Mouse (Mus musculus) hindbrain, embryonic 12.5 days (tissue): ENCODE results near the gene Gng3. TPM values are rescaled to one million over a fixed set of nuclear protein-coding genes. Genes with fewer than 3 reads are reported as not detected.

Experiments used
- ATAC-seq: fragments of 200-750 bp; cut with Nextera tagmentation; 2 replicates; pipeline ENCODE4 v1.8.0; 2017; ENCODE audit warnings: moderate TSS enrichment; ENCODE audit not compliant: low FRiP score
- H3K27ac ChIP-seq: fragments of 300-500 bp; sonication (generic); 2 replicates; pipeline ENCODE4 v1.5.1; 2016; ENCODE audit warnings: mild to moderate bottlenecking
- H3K27me3 ChIP-seq: fragments of 300-500 bp; sonication (generic); 2 replicates; pipeline ENCODE4 v1.6.1; 2016; ENCODE audit warnings: mild to moderate bottlenecking
- H3K36me3 ChIP-seq: fragments of 300-500 bp; sonication (generic); 2 replicates; pipeline ENCODE4 v1.6.1; 2016; ENCODE audit warnings: mild to moderate bottlenecking
- H3K4me1 ChIP-seq: fragments of 300-500 bp; sonication (generic); 2 replicates; pipeline ENCODE4 v1.6.1; 2016
- H3K4me2 ChIP-seq: fragments of 300-500 bp; sonication (generic); replicated peaks from 2 replicates; pipeline ENCODE4 v1.6.1; 2016; ENCODE audit warnings: mild to moderate bottlenecking
- H3K4me3 ChIP-seq: fragments of 300-500 bp; sonication (generic); 2 replicates; pipeline ENCODE4 v1.5.1; 2016; ENCODE audit warnings: mild to moderate bottlenecking
- H3K9ac ChIP-seq: fragments of 300-500 bp; sonication (generic); 2 replicates; pipeline ENCODE4 v1.6.1; 2016; ENCODE audit warnings: mild to moderate bottlenecking, moderate library complexity
- H3K9me3 ChIP-seq: fragments of 300-500 bp; sonication (generic); replicated peaks from 2 replicates; pipeline ENCODE4 v1.6.1; 2016; ENCODE audit warnings: mild to moderate bottlenecking
- WGBS: fragments of 180-500 bp; shearing (Covaris S2); methylation state at CpG from one replicate; pipeline ENCODE4 v1.1.7; 2016; 5-methylcytosine and 5-hydroxymethylcytosine counted together
- polyA plus RNA-seq: library from polyadenylated mRNA; unstranded; fragments of >200 nt; fragmentation: Nextera tagmentation; extraction: Ambion mirVana; gene quantifications from 2 replicates; pipeline ENCODE4 v1.2.1, GENCODE M21; 2016

The Gng3 gene
- polyA plus RNA-seq, 1 experiment from 2014 or later = 171 TPM

GRCm38 (mm10) chr19:8819596-8820423 lies 19.2 kb downstream of the Gng3 start, which contains the start of gene Hnrnpul2:
TSS of gene Hnrnpul2 (plus strand) at chr19:8820010.
- Histone ChIP-seq H3K4me3 (peak within 1 kb of the TSS; percentile 98), H3K27me3 (no peaks in the 10 kb centered on the region), H3K9me3 (no peaks in the 10 kb centered on the region), H3K27ac (peak within 1 kb of the TSS; percentile 99), H3K4me2 (peak within 1 kb of the TSS; percentile 97), H3K36me3 (peaks cover 36% of the 10 kb centered on the region), H3K9ac (peak within 1 kb of the TSS; percentile 98), H3K4me1 (peaks cover 48% of the 10 kb centered on the region)
- ATAC-seq = peak; percentile 97
- WGBS = under 1% methylated on average over 82 of the region's 83 CpGs

GRCm38 (mm10) chr19:8818801-8819595 lies 20.0 kb downstream of the Gng3 start, which contains the start of gene Ttc9c:
TSS of gene Ttc9c (minus strand) at chr19:8819333.
- WGBS = under 1% methylated on average over 33 of the region's 33 CpGs
- H3K4me1 ChIP-seq = peaks cover 48% of the 10 kb centered on the region
- peak within 1 kb of the TSS; percentile 98 for H3K9ac ChIP-seq
- peak within 1 kb of the TSS; percentile 99 for H3K27ac ChIP-seq
- peak; percentile 96 for ATAC-seq
- no peaks in the 10 kb centered on the region for H3K9me3 ChIP-seq
- peaks cover 34% of the 10 kb centered on the region for H3K36me3 ChIP-seq
- H3K27me3 ChIP-seq = no peaks in the 10 kb centered on the region
- peak within 1 kb of the TSS; percentile 97 for H3K4me2 ChIP-seq
- H3K4me3 ChIP-seq = peak within 1 kb of the TSS; percentile 98

GRCm38 (mm10) chr19:8818301-8818798 lies 20.6 kb downstream of the Gng3 start:
- Histone ChIP-seq H3K27me3 (no peaks in the 10 kb centered on the region), H3K27ac (peak overlapping the region; percentile 99), H3K4me3 (peak overlapping the region; percentile 98), H3K9ac (peak overlapping the region; percentile 89), H3K9me3 (no peaks in the 10 kb centered on the region), H3K4me1 (peaks cover 48% of the 10 kb centered on the region), H3K36me3 (peaks cover 35% of the 10 kb centered on the region), H3K4me2 (peak overlapping the region; percentile 97)
- ATAC-seq = no peak
- WGBS = 36% methylated on average over 14 of the region's 14 CpGs

GRCm38 (mm10) chr19:8817001-8817400 lies 22.0 kb downstream of the Gng3 start:
- WGBS = 81% methylated on average over 3 of the region's 3 CpGs
- no peak overlapping the region for H3K27ac ChIP-seq
- H3K4me3 ChIP-seq = no peak overlapping the region; the same call in 1 of the 2 replicates
- H3K4me1 ChIP-seq = peaks cover 34% of the 10 kb centered on the region
- H3K9ac ChIP-seq = peak overlapping the region; percentile 37; the same call in 1 of the 2 replicates
- peaks cover 41% of the 10 kb centered on the region for H3K36me3 ChIP-seq
- no peaks in the 10 kb centered on the region for H3K9me3 ChIP-seq
- H3K27me3 ChIP-seq = no peaks in the 10 kb centered on the region
- H3K4me2 ChIP-seq = peak overlapping the region; percentile 23
- ATAC-seq = no peak

- Histone ChIP-seq H3K9me3 (no peaks in the 10 kb centered on the region), H3K27me3 (no peaks in the 10 kb centered on the region), H3K4me2 (no peak overlapping the region), H3K27ac (no peak overlapping the region), H3K4me1 (peaks cover 28% of the 10 kb centered on the region), H3K9ac (no peak overlapping the region), H3K4me3 (no peak overlapping the region), H3K36me3 (peaks cover 49% of the 10 kb centered on the region)
- no peak for ATAC-seq
- 81% methylated on average over 11 of the region's 11 CpGs for WGBS
Observed at GRCm38 (mm10) chr19:8815812-8816211, 23.2 kb downstream of the Gng3 start.

- no peak overlapping the region for H3K4me3 ChIP-seq
- H3K36me3 ChIP-seq = peaks cover 69% of the 10 kb centered on the region
- H3K9ac ChIP-seq = no peak overlapping the region
- no peak overlapping the region for H3K27ac ChIP-seq
- no peak for ATAC-seq
- H3K27me3 ChIP-seq = no peaks in the 10 kb centered on the region
- no peaks in the 10 kb centered on the region for H3K9me3 ChIP-seq
- no peak overlapping the region for H3K4me2 ChIP-seq
- H3K4me1 ChIP-seq = peaks cover 10% of the 10 kb centered on the region
- 97% methylated on average over 5 of the region's 5 CpGs for WGBS
Observed at GRCm38 (mm10) chr19:8806810-8807209, 32.2 kb downstream of the Gng3 start.

GRCm38 (mm10) chr19:8803879-8804660 lies 34.9 kb downstream of the Gng3 start:
- peaks cover 49% of the 10 kb centered on the region for H3K36me3 ChIP-seq
- WGBS = 93% methylated on average over 11 of the region's 11 CpGs
- H3K9ac ChIP-seq = no peak overlapping the region
- peaks cover 14% of the 10 kb centered on the region for H3K4me1 ChIP-seq
- no peak overlapping the region for H3K4me3 ChIP-seq
- H3K27ac ChIP-seq = no peak overlapping the region
- H3K9me3 ChIP-seq = no peaks in the 10 kb centered on the region
- no peak overlapping the region for H3K4me2 ChIP-seq
- H3K27me3 ChIP-seq = no peaks in the 10 kb centered on the region
- no peak for ATAC-seq

GRCm38 (mm10) chr19:8803204-8803780 lies 35.7 kb downstream of the Gng3 start:
- Histone ChIP-seq H3K4me3 (peak overlapping the region; percentile 58), H3K4me1 (peaks cover 14% of the 10 kb centered on the region), H3K4me2 (peak overlapping the region; percentile 65), H3K27me3 (no peaks in the 10 kb centered on the region), H3K9ac (no peak overlapping the region), H3K9me3 (no peaks in the 10 kb centered on the region), H3K36me3 (peaks cover 44% of the 10 kb centered on the region), H3K27ac (peak overlapping the region; percentile 37; the same call in 1 of the 2 replicates)
- 86% methylated on average over 9 of the region's 9 CpGs for WGBS
- ATAC-seq = no peak

- peak within 1 kb of the TSS; percentile 65 for H3K9ac ChIP-seq
- no peaks in the 10 kb centered on the region for H3K9me3 ChIP-seq
- peaks cover 34% of the 10 kb centered on the region for H3K36me3 ChIP-seq
- WGBS = 0% methylated on average over 30 of the region's 30 CpGs
- H3K27ac ChIP-seq = peak within 1 kb of the TSS; percentile 88
- H3K27me3 ChIP-seq = no peaks in the 10 kb centered on the region
- H3K4me1 ChIP-seq = peaks cover 21% of the 10 kb centered on the region
- H3K4me3 ChIP-seq = peak within 1 kb of the TSS; percentile 58
- peak within 1 kb of the TSS; percentile 65 for H3K4me2 ChIP-seq
- peak; percentile 99 for ATAC-seq
Observed at GRCm38 (mm10) chr19:8802130-8802821, 36.7 kb downstream of the Gng3 start, which contains the start of gene Zbtb3. TSS of gene Zbtb3 (plus strand) at chr19:8802555.

- H3K4me3 ChIP-seq = no peak overlapping the region
- H3K27ac ChIP-seq = no peak overlapping the region
Observed at GRCm38 (mm10) chr19:8798947-8799315, 40.1 kb downstream of the Gng3 start.

More at GRCm38 (mm10) chr19:8798947-8799315, 40.1 kb downstream of the Gng3 start:
- no peak overlapping the region for H3K9ac ChIP-seq
- H3K27me3 ChIP-seq = no peaks in the 10 kb centered on the region
- ATAC-seq = no peak
- H3K4me2 ChIP-seq = peak overlapping the region; percentile 94; the same call in 1 of the 2 replicates
- H3K36me3 ChIP-seq = peaks cover 23% of the 10 kb centered on the region
- peaks cover 24% of the 10 kb centered on the region for H3K4me1 ChIP-seq
- no peaks in the 10 kb centered on the region for H3K9me3 ChIP-seq
